Mouse (Mus musculus): Measurements from ENCODE around the gene Foxg1.

GRCm38 (mm10) chr12:49389666-49390065 lies 7.2 kb downstream of the Foxg1 start:
- TF ChIP-seq POLR2A (IDR thresholded peaks at IDR 0.05; ENCODE audit: borderline replicate concordance, extremely low read depth, insufficient read depth, insufficient read length, poor library complexity, severe bottlenecking) (no peak), CTCF (IDR thresholded peaks at IDR 0.05; ENCODE audit: borderline replicate concordance, extremely low read depth, insufficient read depth, insufficient read length) (no peak)
